Mouse (Mus musculus): ENCODE results near the gene Tm9sf2. TPM values are rescaled to one million over a fixed set of nuclear protein-coding genes. Genes with fewer than 3 reads are reported as not detected.

The Tm9sf2 gene
- polyA plus RNA-seq, 1 experiment from 2014 or later, result 92.6 TPM

Other genes with a start within 250 kb of the Tm9sf2 start
- 25.5 and 29.2 TPM in 2 replicates for gene Ubac2, start 228.4 kb upstream of the Tm9sf2 start, polyA plus RNA-seq (2016; fragmentation: Nextera tagmentation; extraction: Ambion mirVana)
- 0.08 TPM in 1 of 2 replicates, not detected in the other for gene Gpr18, start 191.3 kb upstream of the Tm9sf2 start, polyA plus RNA-seq (2016; fragmentation: Nextera tagmentation; extraction: Ambion mirVana)
- gene Gpr183, start 141.8 kb upstream of the Tm9sf2 start, polyA plus RNA-seq (2016; fragmentation: Nextera tagmentation; extraction: Ambion mirVana), result 1.8 and 2.1 TPM in 2 replicates
- not detected in 2 replicates for gene Timm8a2, start 72.4 kb upstream of the Tm9sf2 start, polyA plus RNA-seq (2016; fragmentation: Nextera tagmentation; extraction: Ambion mirVana)
- gene Clybl, start 74.7 kb downstream of the Tm9sf2 start, polyA plus RNA-seq (2016; fragmentation: Nextera tagmentation; extraction: Ambion mirVana), result 29.3 and 30.0 TPM in 2 replicates

Data from liver, embryonic 12.5 days (tissue).